Mouse (Mus musculus): ENCODE results near the gene Gm6096. TPM values are rescaled to one million over a fixed set of nuclear protein-coding genes. Genes with fewer than 3 reads are reported as not detected.
"Not testable (repeated sequence)": the region's sequence is repeated elsewhere in the genome, so short reads cannot be mapped to it uniquely, and the experiment has no call there.

Gm6096 gene
- total RNA-seq (2015; ENCODE audit: low replicate concordance) (not detected in 2 replicates), total RNA-seq (2017; ENCODE audit: low replicate concordance) (3.3 TPM in 1 of 2 replicates, not detected in the other)

DNA sequence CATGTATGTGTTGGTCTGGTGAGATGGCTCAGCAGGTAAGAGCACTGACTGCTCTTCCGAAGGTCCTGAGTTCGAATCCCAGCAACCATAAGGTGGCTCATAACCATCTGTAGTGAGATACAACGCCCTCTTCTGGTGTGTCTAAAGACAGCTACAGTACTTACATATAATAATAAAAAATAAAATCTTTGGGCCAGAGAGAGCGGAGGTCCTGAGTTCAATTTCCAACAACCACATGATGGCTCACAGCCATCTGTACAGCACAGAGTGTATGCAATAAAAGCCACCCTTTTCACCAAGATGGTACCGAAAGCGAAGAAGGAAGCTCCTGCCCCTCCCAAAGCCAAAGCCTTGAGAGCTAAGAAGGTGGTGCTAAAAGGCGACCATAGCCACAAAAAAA lies at the start of gene Gm6096:
Gene Gm6096 (plus strand): TSS at position 301 of the 400 bp plus-strand sequence.
- no peak for ATAC-seq (replicated peaks; ENCODE audit: low FRiP score, poor library complexity, severe bottlenecking)

DNA sequence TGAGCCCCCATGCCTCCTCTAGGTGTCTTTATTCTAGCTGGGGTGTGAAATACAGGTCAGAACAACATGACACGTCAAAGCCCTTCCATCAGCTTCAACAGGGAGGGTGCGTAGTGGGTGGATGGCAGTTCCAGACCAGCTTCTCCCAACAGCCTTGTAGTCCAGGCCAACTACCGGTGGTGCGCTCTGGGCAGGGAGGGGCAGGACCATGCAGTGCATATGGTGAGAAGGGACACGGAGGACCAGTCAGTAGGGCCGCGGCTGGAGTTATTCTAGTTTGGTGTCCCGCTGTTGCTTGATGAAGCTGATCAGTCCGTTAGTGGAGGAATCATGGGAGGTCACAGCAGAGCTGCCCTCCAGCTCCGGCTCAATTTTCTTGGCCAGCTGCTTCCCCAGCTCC lies 48.7 kb upstream of the Gm6096 start:
- not testable (repeated sequence) for ATAC-seq (replicated peaks; ENCODE audit: low FRiP score, poor library complexity, severe bottlenecking)

DNA sequence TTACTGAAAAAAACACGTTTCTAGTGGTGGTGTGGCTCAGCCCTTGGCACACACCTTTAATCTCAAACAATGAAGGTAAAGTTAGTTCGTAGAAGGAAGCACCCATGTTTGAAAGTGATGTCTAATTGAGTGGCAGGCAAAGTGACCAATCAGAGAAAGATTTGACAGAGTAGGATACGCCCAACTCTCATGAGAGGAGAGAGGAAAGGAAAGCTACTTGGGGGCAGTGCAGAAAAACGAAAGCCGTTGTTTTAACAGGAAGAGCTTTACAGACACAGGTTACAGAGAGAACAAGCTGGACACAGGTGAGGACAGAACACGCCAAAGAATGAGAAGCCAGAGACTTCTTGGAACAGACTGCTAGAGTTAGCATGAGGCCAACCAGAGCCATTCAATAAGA lies 44.5 kb upstream of the Gm6096 start:
- ATAC-seq (replicated peaks; ENCODE audit: low FRiP score, poor library complexity, severe bottlenecking) = no peak

DNA sequence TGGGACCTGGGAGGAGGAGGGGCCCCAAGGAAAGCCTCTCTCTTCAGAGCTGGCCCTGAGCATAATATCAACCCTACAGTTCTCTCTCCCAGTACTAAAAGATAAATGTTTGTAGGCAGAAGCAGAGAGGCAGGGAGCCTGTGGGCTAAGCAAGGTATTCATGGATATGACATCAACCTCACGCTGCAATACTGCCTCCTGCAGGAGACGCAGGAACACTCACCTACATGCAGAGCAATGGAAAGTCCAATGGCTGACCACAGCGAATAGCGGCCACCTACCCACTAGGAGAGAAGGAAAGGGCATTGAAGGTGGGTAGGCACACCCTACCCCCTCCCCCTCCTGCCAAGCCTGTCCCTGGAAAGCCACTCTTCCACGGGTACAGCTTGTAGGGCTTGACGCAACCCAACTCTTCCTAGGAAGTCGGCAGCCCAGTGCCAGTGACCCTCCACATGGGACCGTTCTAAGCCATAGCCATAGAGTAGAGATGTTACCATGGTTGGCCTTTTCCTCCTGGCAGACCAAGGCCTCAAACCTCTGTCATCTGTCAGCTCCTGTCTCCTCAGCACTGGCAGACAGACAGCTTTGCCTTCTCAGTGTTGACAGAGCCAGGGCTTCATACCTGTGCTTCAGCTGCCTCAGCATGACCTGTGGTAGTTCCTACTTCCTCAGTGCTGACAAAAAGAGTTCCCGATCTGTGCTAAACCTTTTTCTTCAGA lies 42.7 kb upstream of the Gm6096 start:
- no peak for ATAC-seq (replicated peaks; ENCODE audit: low FRiP score, poor library complexity, severe bottlenecking)

DNA sequence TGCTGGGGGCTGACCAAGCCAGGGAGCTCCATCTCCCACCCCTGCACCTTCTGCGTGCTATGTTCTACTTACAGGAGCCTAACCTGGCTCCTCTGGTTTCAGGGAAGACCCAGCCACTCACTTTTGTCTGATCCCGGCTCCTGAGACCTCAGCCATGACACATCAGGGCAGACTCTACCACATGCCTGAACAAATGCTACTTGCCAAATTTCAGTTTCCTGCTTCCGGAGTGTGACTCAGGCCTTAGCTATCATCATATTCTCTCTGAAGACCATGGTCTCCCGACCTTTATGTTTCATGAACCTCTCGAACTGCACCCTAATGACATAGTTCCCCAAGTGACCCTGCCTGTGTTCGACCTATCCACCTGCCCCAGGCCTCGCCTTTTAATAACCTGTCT lies 37.6 kb upstream of the Gm6096 start:
- ATAC-seq (replicated peaks; ENCODE audit: low FRiP score, poor library complexity, severe bottlenecking) = no peak

DNA sequence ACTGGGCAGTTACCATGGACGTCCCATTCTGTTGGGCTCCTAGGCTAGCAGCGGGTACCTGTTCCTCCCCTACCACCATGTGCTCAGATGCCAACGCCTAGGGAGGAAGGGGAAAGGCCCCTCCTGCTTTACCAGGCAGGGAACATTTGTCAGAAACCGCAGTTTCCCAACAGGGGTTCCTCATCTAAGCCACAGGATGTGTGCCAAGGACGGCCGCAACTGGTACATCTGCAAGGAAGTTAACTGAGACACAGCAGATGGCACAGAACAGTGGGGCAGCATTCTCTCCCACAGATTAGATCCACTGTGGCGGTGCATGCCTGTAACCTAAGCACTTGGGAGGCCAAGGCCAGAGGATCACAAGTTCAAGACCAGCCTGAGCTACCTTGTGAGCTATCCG lies 36.2 kb upstream of the Gm6096 start:
- no peak for ATAC-seq (replicated peaks; ENCODE audit: low FRiP score, poor library complexity, severe bottlenecking)

DNA sequence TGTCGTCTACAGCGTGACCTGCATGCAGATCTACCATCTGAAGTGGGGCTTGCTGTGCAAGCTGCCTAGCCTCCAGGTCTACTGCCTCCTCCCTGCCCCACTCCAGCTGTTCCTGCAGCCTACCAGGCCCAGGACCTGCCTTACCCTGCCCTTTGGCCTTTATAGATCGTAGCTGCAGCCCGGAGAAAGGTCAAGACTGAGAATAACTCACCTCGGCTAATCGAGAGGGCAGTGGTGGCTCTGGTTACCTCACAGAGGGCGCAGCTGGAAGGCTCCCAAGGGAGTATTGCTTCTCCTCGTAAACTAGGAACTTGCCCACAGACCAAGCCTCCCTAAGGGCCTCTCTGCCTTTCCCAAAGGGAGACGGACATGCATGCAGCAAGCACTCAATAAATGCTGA lies 35.4 kb upstream of the Gm6096 start:
- no peak for ATAC-seq (replicated peaks; ENCODE audit: low FRiP score, poor library complexity, severe bottlenecking)

DNA sequence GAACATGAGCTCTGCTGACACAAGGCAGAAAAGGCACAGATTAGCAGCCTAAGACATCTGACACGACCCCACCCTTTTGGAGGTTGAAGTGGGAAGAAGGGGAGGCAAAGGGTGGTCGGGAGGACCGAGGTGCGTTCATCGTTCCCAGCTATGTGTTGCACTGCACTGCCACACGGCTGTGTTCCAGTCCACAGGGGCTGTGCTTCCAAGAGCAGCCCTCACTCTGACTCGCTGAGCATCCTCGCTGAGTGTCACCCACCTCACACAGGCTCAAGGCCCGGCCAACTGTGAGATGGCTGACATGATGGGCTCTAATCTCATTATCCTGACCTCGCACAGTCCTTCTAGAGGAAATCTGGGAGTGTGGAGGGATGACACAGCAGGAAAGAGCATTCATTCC lies 34.4 kb upstream of the Gm6096 start:
- no peak for ATAC-seq (replicated peaks; ENCODE audit: low FRiP score, poor library complexity, severe bottlenecking)

DNA sequence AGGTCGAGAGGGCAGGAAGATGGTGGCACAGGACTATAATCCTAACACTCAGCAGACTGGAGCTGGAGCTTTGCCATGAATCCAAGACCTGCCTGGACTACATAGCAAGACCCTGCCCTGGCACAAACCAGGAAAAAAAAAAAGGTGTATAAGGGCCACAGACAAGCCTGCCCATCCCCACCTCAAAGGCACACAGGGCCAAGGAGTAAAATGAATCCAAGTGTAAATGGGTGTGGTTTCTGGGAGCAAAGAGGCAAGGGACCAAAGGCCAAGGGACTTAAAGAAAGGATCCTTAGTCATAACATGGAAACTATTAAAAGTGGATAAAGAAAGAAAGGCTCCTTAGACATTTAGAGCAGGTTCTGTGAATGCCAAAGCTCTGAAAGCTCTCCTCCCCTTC lies 32.3 kb upstream of the Gm6096 start:
- no peak for ATAC-seq (replicated peaks; ENCODE audit: low FRiP score, poor library complexity, severe bottlenecking)

DNA sequence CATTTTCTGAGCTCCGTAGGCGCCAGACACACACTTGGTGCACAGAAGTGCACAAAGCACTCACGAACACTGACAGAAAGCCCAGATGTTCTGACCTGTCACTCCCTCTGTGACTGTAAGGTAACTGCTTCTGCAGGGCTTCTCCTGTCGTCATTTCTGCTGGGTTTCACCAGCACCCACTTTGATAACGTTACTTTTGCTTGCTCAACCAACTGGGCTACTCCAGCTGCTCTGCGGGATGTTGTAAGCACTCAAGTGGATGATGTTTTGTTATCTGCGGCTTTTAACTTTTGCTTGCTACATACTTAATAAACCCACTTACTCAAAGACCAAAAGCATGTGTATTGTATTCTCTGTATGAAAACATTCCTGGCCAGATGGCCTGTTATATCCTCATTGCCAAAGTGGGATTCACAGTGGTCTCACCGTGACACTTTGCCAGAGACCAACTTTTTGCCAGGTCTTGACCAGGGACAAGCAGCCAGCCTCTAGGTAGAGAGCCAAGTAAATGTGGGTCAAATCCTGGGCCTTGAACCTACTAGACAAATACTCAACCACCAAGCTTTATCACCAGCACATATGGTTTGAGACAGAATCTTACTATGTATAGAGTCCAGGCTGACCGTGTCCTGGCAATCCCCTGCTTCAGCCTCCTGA lies 29.1 kb upstream of the Gm6096 start:
- no peak for ATAC-seq (replicated peaks; ENCODE audit: low FRiP score, poor library complexity, severe bottlenecking)

DNA sequence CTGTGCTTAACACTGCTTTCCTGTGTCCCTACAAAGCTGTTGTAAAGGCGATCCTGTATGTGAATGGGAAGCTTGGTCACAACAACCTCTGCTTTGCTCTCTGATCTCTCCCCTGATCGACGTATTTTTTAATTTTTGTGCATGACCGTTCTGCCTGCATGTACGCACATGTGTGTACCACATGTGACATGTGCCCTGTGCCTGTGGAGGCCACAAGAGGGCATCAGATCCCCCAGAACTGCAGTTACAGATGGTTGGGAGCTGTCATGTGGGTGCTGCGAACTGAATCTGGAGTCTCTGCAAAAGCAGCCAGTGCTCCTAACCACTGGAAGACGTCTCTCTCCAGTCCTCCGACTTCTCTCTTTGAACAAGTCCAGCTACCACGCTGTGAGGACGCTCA lies 28.5 kb upstream of the Gm6096 start:
- no peak for ATAC-seq (replicated peaks; ENCODE audit: low FRiP score, poor library complexity, severe bottlenecking)

DNA sequence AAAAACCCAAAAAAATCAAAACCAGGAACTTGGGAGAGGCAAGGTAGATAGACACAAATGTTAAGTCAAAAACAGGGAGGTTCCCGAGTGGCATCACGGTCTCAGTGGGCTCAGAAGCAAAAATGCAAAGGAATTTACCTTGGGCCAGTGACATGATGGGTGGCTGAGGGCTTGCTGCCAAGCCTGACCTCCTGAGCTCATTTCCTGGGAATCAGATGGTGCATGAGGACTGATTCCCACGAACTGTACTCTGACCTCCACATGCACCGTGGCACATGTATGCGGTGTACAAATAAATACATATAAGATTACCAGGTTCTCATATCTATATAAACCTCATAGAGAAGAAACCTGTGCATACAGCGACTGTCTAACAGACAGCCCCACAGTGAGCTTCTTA lies 26.5 kb upstream of the Gm6096 start:
- ATAC-seq (replicated peaks; ENCODE audit: low FRiP score, poor library complexity, severe bottlenecking) = no peak

DNA sequence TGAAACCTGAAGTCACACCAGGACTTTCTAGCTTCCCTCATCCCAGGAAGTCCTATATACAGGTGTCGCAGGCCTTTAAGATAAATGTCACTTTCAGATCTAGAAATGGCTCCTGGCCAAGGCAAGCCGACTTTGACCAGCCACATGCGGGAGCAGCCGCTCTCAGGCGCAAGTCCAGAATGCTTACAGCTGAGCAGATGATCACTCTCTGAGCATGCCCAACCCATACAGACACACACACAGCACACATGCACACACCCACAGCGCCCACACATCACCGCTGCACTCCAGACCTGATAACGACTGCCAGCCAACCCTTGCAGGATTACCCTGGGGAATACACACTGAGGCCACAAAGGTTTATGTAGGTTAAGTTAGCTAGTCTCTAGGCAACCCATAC lies 24.8 kb upstream of the Gm6096 start:
- no peak for ATAC-seq (replicated peaks; ENCODE audit: low FRiP score, poor library complexity, severe bottlenecking)

DNA sequence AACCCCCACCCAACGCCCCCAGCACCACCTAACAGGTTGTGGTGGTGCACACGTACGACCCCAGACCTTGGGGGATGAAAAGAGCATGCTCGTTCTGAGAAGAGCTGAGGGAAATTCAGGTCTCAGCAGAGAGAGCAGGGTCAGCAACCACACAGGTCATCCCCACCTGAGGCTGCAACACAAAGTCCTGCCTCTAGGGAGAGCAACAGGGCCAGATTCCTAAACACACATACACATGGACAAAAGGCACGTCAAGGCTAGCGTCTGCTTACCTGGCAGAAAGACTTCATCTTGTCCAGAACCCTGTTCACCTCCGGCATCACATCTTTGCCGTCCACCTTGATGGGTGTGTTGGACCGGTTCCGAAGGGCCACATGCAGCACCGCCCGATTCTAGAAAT lies 24.0 kb upstream of the Gm6096 start:
- ATAC-seq (replicated peaks; ENCODE audit: low FRiP score, poor library complexity, severe bottlenecking) = no peak

DNA sequence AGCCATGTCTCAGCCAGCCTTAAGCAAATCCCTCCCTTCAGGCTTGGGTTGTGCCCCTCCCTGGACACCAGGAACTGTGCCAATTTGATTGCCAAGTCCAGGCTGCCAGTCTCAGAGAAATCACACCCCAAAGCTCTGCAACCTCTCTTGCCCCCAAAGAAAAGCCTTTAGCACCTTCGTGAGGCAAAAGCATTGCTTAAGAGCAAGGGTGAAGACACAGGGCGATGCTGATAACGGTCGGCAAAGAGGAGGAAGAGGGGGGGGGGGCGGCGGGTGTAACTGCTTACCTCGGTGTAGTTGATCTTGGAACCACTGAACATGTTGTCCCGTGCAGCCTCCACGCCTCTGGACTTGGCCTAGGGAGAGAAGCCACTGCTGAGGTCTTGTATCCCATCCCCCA lies 22.2 kb upstream of the Gm6096 start:
- no peak for ATAC-seq (replicated peaks; ENCODE audit: low FRiP score, poor library complexity, severe bottlenecking)

DNA sequence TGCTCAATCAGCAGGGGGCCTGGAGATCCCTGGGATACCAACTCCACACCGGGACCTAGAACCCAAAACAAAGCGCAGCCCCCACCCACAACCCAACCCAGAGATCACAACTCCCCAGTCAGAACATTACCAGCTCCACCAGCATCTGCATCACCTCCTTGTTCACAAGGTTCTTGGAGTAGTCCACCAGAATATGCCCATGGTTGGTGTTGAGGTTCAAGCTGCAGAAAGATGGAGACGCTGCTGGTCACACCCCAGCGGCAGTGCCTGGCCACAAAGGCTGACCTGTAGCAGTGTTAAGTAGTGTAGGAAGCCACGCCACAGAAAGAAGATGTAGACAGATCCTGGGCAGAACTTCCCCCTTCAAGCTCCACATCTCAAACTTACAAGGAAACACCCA lies 21.7 kb upstream of the Gm6096 start:
- no peak for ATAC-seq (replicated peaks; ENCODE audit: low FRiP score, poor library complexity, severe bottlenecking)

DNA sequence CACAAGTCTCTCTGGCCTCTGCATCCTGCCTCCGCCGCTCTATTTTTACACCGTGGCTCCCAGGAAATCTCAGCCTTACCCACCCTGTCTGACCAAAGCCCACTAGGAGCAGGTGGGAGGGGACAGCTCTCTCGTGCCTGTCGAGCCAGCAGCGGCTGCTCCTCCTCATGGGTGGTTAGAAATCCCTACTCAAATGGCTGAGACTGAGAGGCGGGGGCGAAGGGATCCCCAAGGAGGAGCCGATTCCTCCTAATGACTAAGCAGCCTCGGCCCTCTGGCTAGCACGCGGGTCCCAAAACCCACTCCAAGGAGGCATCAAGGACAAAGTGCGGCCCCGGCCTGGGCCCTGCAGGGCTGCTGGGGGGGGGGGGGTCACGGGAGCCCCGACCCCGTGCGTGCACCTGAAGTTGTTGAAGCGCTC lies 21.1 kb upstream of the Gm6096 start:
- no peak for ATAC-seq (replicated peaks; ENCODE audit: low FRiP score, poor library complexity, severe bottlenecking)

DNA sequence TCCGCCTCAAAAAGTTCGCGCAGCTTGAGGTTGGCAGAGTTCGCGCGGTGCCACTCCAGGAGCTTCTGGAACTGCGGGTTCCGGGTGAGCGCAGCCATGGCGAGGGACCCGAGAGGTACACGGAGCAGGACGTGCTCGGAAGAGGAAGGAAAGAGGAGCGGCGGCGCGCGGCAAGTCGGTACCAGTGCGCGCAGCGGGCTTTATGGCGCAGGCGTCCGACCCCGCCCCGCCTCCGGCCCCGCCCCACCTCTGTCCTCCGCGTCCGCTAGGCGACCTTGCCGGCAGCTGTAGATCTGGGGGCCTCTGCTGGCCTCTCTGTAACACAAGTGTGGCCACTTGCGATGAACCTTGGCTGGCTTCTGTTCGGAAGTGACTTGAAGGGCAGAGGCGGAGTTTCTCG lies 20.7 kb upstream of the Gm6096 start, which contains the start of gene Gpi1:
Gene Gpi1 (minus strand): TSS at position 221 of the 400 bp plus-strand sequence.
- ATAC-seq (replicated peaks; ENCODE audit: low FRiP score, poor library complexity, severe bottlenecking) = peak; percentile 77

DNA sequence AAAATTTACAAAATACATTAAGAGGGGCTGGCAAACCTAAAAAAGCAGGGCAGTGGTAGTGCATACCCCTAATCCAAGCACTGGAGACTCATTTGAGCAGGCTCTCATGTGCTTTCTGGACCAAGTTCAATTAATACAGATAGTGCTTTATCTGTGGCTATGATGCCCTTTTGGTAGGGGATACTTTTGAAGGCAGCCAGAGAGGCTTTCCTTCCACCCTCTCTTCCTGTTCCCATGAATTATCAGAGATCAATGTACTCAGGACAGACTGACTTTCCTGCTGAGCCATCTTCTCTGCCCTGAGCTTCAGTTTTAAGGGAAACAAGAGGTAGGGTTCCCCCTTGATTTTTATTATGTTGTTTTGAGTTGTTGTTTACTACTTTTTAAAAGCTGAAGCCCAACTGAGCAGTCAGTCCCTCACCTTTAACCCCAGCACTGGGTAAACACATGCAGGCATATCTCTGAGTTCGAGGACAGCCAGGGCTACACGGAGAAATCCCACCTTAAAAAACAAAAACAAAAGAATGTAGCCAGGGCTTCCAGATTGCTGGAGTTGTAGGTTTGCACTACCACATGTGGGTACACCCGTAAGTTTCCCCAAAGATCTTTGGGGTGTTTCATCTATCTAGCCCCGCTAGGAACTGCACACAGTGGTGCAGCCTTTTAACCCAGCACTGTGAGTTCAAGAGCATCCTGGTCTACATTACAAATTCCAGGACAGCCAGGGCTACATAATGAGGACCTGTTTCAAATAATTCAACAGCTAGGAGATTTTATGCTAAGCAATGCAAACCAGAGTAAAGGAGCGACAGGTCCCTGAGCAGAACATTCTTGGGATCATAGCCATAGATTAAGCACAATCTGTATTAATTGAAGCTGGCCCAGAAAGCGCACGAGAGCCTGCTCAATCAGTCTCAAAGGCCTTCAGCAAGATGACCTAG lies 17.8 kb upstream of the Gm6096 start:
- no peak for ATAC-seq (replicated peaks; ENCODE audit: low FRiP score, poor library complexity, severe bottlenecking)

DNA sequence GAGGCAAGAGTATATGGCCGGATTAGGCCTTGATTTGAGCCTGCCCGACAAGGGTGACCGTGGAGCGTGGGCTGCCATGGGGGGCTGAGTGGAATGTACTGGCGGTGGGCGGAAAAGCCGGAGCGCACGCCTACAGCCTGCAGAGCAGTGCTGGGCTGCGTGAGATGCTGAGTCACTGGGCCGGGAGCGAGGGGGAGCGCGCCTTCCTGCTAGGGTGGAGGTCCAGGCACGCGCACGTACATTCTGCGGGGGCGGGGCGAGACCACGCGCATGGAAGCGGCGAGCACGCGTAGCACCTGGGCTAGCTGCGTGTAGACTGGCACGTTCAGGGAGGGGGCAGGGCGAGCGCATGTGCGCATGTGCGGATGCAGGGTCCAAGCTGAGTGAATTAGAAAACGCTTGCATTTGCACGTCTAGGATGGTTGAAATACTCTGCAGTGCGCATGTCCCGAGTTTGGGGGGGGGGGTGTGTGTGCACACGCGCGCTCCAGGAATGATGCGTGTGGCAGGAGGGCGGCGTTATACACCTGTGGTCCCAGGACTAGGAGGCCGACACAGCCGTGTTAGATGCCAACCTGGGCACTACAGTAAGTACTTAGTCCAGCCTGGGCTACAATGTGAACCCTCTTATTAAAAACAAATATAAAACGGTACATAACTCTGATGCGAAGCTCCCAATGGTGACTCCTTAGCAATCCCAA lies 16.8 kb upstream of the Gm6096 start:
- ATAC-seq (replicated peaks; ENCODE audit: low FRiP score, poor library complexity, severe bottlenecking) = peak; percentile 93
